Mouse (Mus musculus) MEL (cell line): ENCODE results near the gene Sowaha. TPM values are rescaled to one million over a fixed set of nuclear protein-coding genes. Genes with fewer than 3 reads are reported as not detected.

ENCODE experiments used
- DNase-seq: peaks from one replicate; pipeline ENCODE4 v3.0.0; 2011; ENCODE audit warnings: low read depth, low spot score
- H3K27ac ChIP-seq: 2 replicates; pipeline ENCODE4 v1.5.1; 2012; ENCODE audit warnings: low read depth, mild to moderate bottlenecking, control low read depth, low read length, moderate library complexity; ENCODE audit not compliant: control insufficient read depth
- H3K27me3 ChIP-seq, 2 experiments: fragments of 150-350 bp in 1 of 2; sonication (generic) in 1 of 2; 2 replicates each; pipeline ENCODE4 v1.6.1; 2012; ENCODE audit warnings: low read length in 2 of 2, mild to moderate bottlenecking in 2 of 2, improper control_type of control experiment in 1 of 2, moderate library complexity in 1 of 2; ENCODE audit not compliant: insufficient read depth in 2 of 2, control insufficient read depth in 1 of 2
- H3K36me3 ChIP-seq, 2 experiments: 2 replicates each; pipeline ENCODE4 v1.6.1; 2012 to 2014; ENCODE audit warnings: low read length in 2 of 2, improper control_type of control experiment in 1 of 2, inconsistent platforms in 1 of 2, mild to moderate bottlenecking in 1 of 2; ENCODE audit not compliant: insufficient read depth in 2 of 2, control insufficient read depth in 1 of 2
- H3K4me1 ChIP-seq, 2 experiments: fragments of 150-350 bp in 1 of 2; sonication (generic) in 1 of 2; 2 replicates each; pipeline ENCODE4 v1.6.1; 2012; ENCODE audit warnings: low read length in 2 of 2, improper control_type of control experiment in 1 of 2, mild to moderate bottlenecking in 1 of 2; ENCODE audit not compliant: insufficient read depth in 2 of 2, control insufficient read depth in 1 of 2
- H3K4me3 ChIP-seq, 2 experiments: fragments of 150-350 bp in 1 of 2; sonication (generic) in 1 of 2; 2 replicates each; pipeline ENCODE4 v1.5.1; 2012; ENCODE audit warnings: low read depth in 2 of 2, low read length in 2 of 2, mild to moderate bottlenecking in 2 of 2, moderate library complexity in 2 of 2, control low read depth in 1 of 2, improper control_type of control experiment in 1 of 2; ENCODE audit not compliant: control insufficient read depth in 1 of 2, insufficient read depth in 1 of 2
- H3K79me2 ChIP-seq: 2 replicates; pipeline ENCODE4 v1.6.1; 2012; ENCODE audit warnings: mild to moderate bottlenecking, low read length, moderate library complexity; ENCODE audit not compliant: control insufficient read depth, poor library complexity, insufficient read depth
- H3K9ac ChIP-seq: 2 replicates; pipeline ENCODE4 v1.6.1; 2012; ENCODE audit warnings: low read depth, mild to moderate bottlenecking, control low read depth, low read length, moderate library complexity; ENCODE audit not compliant: control insufficient read depth, poor library complexity, severe bottlenecking
- H3K9me3 ChIP-seq: fragments of 150-350 bp; sonication (generic); replicated peaks from 2 replicates; pipeline ENCODE4 v1.6.1; 2012; ENCODE audit warnings: mild to moderate bottlenecking, low read length, improper control_type of control experiment, moderate library complexity; ENCODE audit not compliant: insufficient read depth
- BHLHE40 ChIP-seq: IDR thresholded peaks from 2 replicates; pipeline ENCODE4 v1.6.1; 2012; ENCODE audit warnings: low read depth, mild to moderate bottlenecking, inconsistent platforms, low read length, improper control_type of control experiment, borderline replicate concordance
- CTCF ChIP-seq, 3 experiments: IDR thresholded peaks in 2 of 3; conservative IDR thresholded peaks in 1 of 3; 2 replicates each; pipeline ENCODE4 v1.5.1; 2011 to 2012; ENCODE audit warnings: low read length in 3 of 3, low read depth in 2 of 3, mild to moderate bottlenecking in 2 of 3, improper control_type of control experiment in 1 of 3, inconsistent platforms in 1 of 3, mixed read lengths in 1 of 3, moderate library complexity in 1 of 3; ENCODE audit not compliant: control insufficient read depth in 1 of 3, insufficient read depth in 1 of 3, poor library complexity in 1 of 3, severe bottlenecking in 1 of 3
- E2F4 ChIP-seq: IDR thresholded peaks from 2 replicates; pipeline ENCODE4 v1.6.1; 2011; ENCODE audit warnings: low read depth, low read length, improper control_type of control experiment, borderline replicate concordance
- ETS1 ChIP-seq: IDR thresholded peaks from 2 replicates; pipeline ENCODE4 v1.6.1; 2012; ENCODE audit warnings: low read depth, mild to moderate bottlenecking, inconsistent platforms, low read length, improper control_type of control experiment, moderate library complexity
- GATA1 ChIP-seq: IDR thresholded peaks from 2 replicates; pipeline ENCODE4 v1.6.1; 2011; ENCODE audit warnings: low read depth, low read length, improper control_type of control experiment
- JUND ChIP-seq: IDR thresholded peaks from 2 replicates; pipeline ENCODE4 v1.6.1; 2011; ENCODE audit warnings: low read depth, mild to moderate bottlenecking, improper control_type of control experiment, low read length
- MAFK ChIP-seq: IDR thresholded peaks from 2 replicates; pipeline ENCODE4 v1.6.1; 2011; ENCODE audit warnings: low read depth, mild to moderate bottlenecking, low read length, improper control_type of control experiment, borderline replicate concordance
- MAX ChIP-seq: IDR thresholded peaks from 2 replicates; pipeline ENCODE4 v1.6.1; 2011; ENCODE audit warnings: low read length, improper control_type of control experiment
- MAZ ChIP-seq: IDR thresholded peaks from 2 replicates; pipeline ENCODE4 v1.6.1; 2012; ENCODE audit warnings: low read depth, mild to moderate bottlenecking, inconsistent platforms, low read length, improper control_type of control experiment
- MEF2A ChIP-seq: IDR thresholded peaks from 2 replicates; pipeline ENCODE4 v1.6.1; 2014; ENCODE audit warnings: low read depth, mild to moderate bottlenecking, inconsistent platforms, low read length, improper control_type of control experiment; ENCODE audit not compliant: poor library complexity, insufficient replicate concordance, severe bottlenecking; ENCODE audit errors: extremely low read depth
- MXI1 ChIP-seq: IDR thresholded peaks from 2 replicates; pipeline ENCODE4 v1.6.1; 2011; ENCODE audit warnings: mild to moderate bottlenecking, low read depth, low read length, improper control_type of control experiment
- MYC ChIP-seq: IDR thresholded peaks from 2 replicates; pipeline ENCODE4 v1.6.1; 2011; ENCODE audit warnings: low read depth, mild to moderate bottlenecking, low read length, improper control_type of control experiment, moderate library complexity
- NELFE ChIP-seq: IDR thresholded peaks from 2 replicates; pipeline ENCODE4 v1.6.1; 2011; ENCODE audit warnings: low read depth, low read length, improper control_type of control experiment
- NRF1 ChIP-seq: IDR thresholded peaks from 2 replicates; pipeline ENCODE4 v1.6.1; 2014; ENCODE audit warnings: low read depth, mild to moderate bottlenecking, inconsistent platforms, low read length, improper control_type of control experiment, moderate library complexity; ENCODE audit not compliant: poor library complexity, insufficient read depth, severe bottlenecking
- POLR2A ChIP-seq, 2 experiments: IDR thresholded peaks; 2 replicates each; pipeline ENCODE4 v1.6.1; 2011 to 2012; ENCODE audit warnings: low read length in 2 of 2, mild to moderate bottlenecking in 2 of 2, control low read depth in 1 of 2, improper control_type of control experiment in 1 of 2, low read depth in 1 of 2, moderate library complexity in 1 of 2; ENCODE audit not compliant: control insufficient read depth in 1 of 2, insufficient read depth in 1 of 2, poor library complexity in 1 of 2
- POLR2AphosphoS2 ChIP-seq: IDR thresholded peaks from 2 replicates; pipeline ENCODE4 v1.6.1; 2011; ENCODE audit warnings: low read length, improper control_type of control experiment
- POLR2AphosphoS5 ChIP-seq: IDR thresholded peaks from 2 replicates; pipeline ENCODE4 v1.6.1; 2012; ENCODE audit warnings: low read depth, borderline replicate concordance, mild to moderate bottlenecking, inconsistent platforms, low read length, moderate library complexity, mixed read lengths
- RAD21 ChIP-seq: IDR thresholded peaks from 2 replicates; pipeline ENCODE4 v1.6.1; 2011; ENCODE audit warnings: mild to moderate bottlenecking, low read depth, low read length, improper control_type of control experiment
- SIN3A ChIP-seq: IDR thresholded peaks from 2 replicates; pipeline ENCODE4 v1.6.1; 2012; ENCODE audit warnings: low read length, improper control_type of control experiment, inconsistent platforms
- SMC3 ChIP-seq: IDR thresholded peaks from 2 replicates; pipeline ENCODE4 v1.6.1; 2011; ENCODE audit warnings: low read depth, low read length, improper control_type of control experiment
- TBP ChIP-seq: IDR thresholded peaks from 2 replicates; pipeline ENCODE4 v1.8.0; 2011; ENCODE audit warnings: low read depth, low read length, improper control_type of control experiment
- TCF12 ChIP-seq: IDR thresholded peaks from 2 replicates; pipeline ENCODE4 v1.6.1; 2014; ENCODE audit warnings: low read depth, mild to moderate bottlenecking, inconsistent platforms, low read length, improper control_type of control experiment, moderate library complexity
- USF1 ChIP-seq: IDR thresholded peaks from 2 replicates; pipeline ENCODE4 v1.6.1; 2014; ENCODE audit warnings: low read depth, mild to moderate bottlenecking, inconsistent platforms, low read length, improper control_type of control experiment, moderate library complexity
- USF2 ChIP-seq, 2 experiments: IDR thresholded peaks; 2 replicates each; pipeline ENCODE4 v1.6.1; 2011 to 2012; ENCODE audit warnings: improper control_type of control experiment in 2 of 2, low read length in 2 of 2, borderline replicate concordance in 1 of 2, inconsistent platforms in 1 of 2, low read depth in 1 of 2, mild to moderate bottlenecking in 1 of 2; ENCODE audit not compliant: insufficient read depth in 1 of 2
- ZC3H11A ChIP-seq: IDR thresholded peaks from 2 replicates; pipeline ENCODE4 v1.6.1; 2012; ENCODE audit warnings: low read depth, mild to moderate bottlenecking, inconsistent platforms, low read length, improper control_type of control experiment
- ZKSCAN1 ChIP-seq: IDR thresholded peaks from 2 replicates; pipeline ENCODE4 v1.6.1; 2012; ENCODE audit warnings: low read depth, mild to moderate bottlenecking, inconsistent platforms, low read length, improper control_type of control experiment, moderate library complexity
- ZMIZ1 ChIP-seq: IDR thresholded peaks from 2 replicates; pipeline ENCODE4 v1.6.1; 2012; ENCODE audit warnings: low read depth, mild to moderate bottlenecking, inconsistent platforms, low read length, improper control_type of control experiment, moderate library complexity
- ZNF384 ChIP-seq: IDR thresholded peaks from 2 replicates; pipeline ENCODE4 v1.6.1; 2012; ENCODE audit warnings: low read depth, mild to moderate bottlenecking, inconsistent platforms, low read length, improper control_type of control experiment
- polyA plus RNA-seq, 2 experiments: library from polyadenylated mRNA; stranded (reverse) in 1 of 2; unstranded in 1 of 2; fragments of >175 nt in 1 of 2; fragments of >200 nt in 1 of 2; gene quantifications; 2 replicates each; pipeline versions ENCODE4 v1.2.1 to v1.2.4; 2012; ENCODE audit warnings: low replicate concordance in 2 of 2, low read depth in 1 of 2; ENCODE audit not compliant: insufficient read length in 2 of 2, insufficient read depth in 1 of 2, missing spikeins in 1 of 2
- total RNA-seq: library from RNA; depleted of rRNA; stranded (reverse); fragments of 300-350 nt; gene quantifications from 2 replicates; pipeline ENCODE4 v1.2.3, GENCODE M21; 2012

Gene Sowaha
- total and polyA plus RNA-seq, 3 experiments = not detected

DNA sequence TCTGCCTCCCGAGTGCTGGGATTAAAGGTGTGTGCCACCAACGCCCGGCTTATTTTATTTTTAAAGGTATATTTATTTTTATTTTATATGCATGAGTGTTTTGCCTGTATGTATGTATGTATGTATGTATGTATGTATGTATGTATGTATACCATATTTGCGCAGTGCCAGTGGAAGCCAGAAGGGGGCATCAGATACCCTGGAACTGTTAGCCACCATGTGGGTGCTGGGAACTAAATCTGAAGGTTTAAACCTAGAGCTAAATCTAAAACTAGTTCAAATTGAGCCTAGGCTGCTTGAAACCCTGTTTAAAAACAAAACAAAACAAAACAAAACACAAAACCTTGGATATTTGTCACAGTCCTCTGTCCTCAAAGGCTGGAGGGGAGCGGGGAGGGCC lies 8.9 kb upstream of the Sowaha start:
- H3K27ac ChIP-seq = no peak overlapping the region
- no peaks in the 10 kb centered on the region for H3K79me2 ChIP-seq
- no peaks in the 10 kb centered on the region for H3K9me3 ChIP-seq
- no peaks in the 10 kb centered on the region for H3K27me3 ChIP-seq
- no peak for TF ChIP-seq TCF12
- TF ChIP-seq SIN3A = no peak
- TF ChIP-seq MAZ = no peak
- TF ChIP-seq JUND = no peak
- TF ChIP-seq POLR2A (IDR thresholded peaks at IDR 0.05; ENCODE audit: control insufficient read depth in 1 of 2, insufficient read depth in 1 of 2, low read depth in 1 of 2, low read length in 2 of 2, poor library complexity in 1 of 2) = no peak
- peak; percentile 33 to 54 (median 52); a peak in 5 of 6 replicates for TF ChIP-seq CTCF (IDR thresholded peaks at IDR 0.05 in 2 of 3, conservative IDR thresholded peaks at IDR 0.05 in 1 of 3; ENCODE audit: control insufficient read depth in 1 of 3, insufficient read depth in 1 of 3, low read depth in 2 of 3, low read length in 3 of 3, poor library complexity in 1 of 3, severe bottlenecking in 1 of 3)
- peak; percentile 38; the same call in 1 of the 2 replicates for TF ChIP-seq ZC3H11A
- no peak for TF ChIP-seq TBP
- TF ChIP-seq ETS1 = no peak
- peak; percentile 55 for TF ChIP-seq SMC3
- TF ChIP-seq ZKSCAN1 = no peak
- no peak for TF ChIP-seq NRF1
- TF ChIP-seq MXI1 = no peak
- TF ChIP-seq E2F4 = no peak
- no peak for TF ChIP-seq GATA1
- TF ChIP-seq MAFK = no peak
- TF ChIP-seq MYC = 0 out of 2 replicates have a peak, but pooled peaks have one; percentile 33
- TF ChIP-seq RAD21 = peak; percentile 54
- no peak for TF ChIP-seq POLR2AphosphoS2
- no peak for TF ChIP-seq NELFE
- no peak for TF ChIP-seq BHLHE40
- H3K4me3 ChIP-seq = no peak overlapping the region
- H3K9ac ChIP-seq = no peak overlapping the region
- peaks cover 0 to 4% of the 10 kb centered on the region in 2 experiments; a peak in 2 of 4 replicates for H3K36me3 ChIP-seq
- peak; percentile 62 for DNase-seq
- peaks cover under 1% of the 10 kb centered on the region in 2 experiments; a peak in 3 of 4 replicates for H3K4me1 ChIP-seq

DNA sequence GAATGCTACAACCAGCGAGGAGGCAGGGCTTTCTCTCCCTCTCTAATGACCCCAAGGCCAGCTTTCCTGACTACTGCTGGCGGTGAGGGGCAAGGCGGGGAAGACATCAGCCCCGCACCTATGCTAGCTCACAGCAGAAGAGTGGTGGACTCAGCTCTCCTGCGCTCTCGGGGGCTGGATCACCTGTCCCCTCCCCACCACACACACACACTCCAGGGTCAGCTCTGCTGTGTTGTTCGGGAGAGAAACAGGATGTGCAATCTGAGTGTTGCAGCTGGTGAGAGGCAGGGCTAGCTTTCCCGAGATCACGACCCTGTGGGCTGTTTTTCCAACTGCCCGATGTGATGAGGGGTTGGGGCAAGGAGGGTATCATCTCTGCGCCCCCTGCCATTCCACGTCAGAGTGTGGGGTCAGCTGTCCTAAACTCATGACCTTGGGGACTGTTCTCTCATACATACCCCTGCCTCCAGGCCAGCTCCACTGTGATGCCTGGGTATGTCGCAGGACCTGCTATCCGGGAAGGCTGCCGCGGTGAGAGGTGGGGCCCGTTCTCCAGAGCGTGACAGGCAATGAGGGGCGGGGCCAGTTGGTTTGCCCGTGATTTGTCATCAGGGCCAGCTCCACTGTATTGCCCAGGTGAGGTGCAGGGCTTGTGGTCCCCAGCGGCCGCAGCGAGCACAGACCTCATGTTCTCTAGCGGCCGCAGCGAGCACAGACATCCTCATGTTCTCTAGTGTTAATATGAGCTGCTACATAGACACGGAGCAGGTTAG lies 6.9 kb upstream of the Sowaha start:
- DNase-seq = no peak
- TF ChIP-seq ZNF384 (no peak), BHLHE40 (no peak), ZMIZ1 (no peak), TBP (no peak), MEF2A (no peak), MAX (no peak), RAD21 (no peak), JUND (no peak), POLR2AphosphoS2 (no peak), USF1 (no peak), SMC3 (no peak), NRF1 (no peak), POLR2AphosphoS5 (no peak), USF2 (IDR thresholded peaks at IDR 0.05; ENCODE audit: borderline replicate concordance in 1 of 2, insufficient read depth in 1 of 2, low read depth in 1 of 2, low read length in 2 of 2) (no peak), CTCF (IDR thresholded peaks at IDR 0.05 in 2 of 3, conservative IDR thresholded peaks at IDR 0.05 in 1 of 3; ENCODE audit: control insufficient read depth in 1 of 3, insufficient read depth in 1 of 3, low read depth in 2 of 3, low read length in 3 of 3, poor library complexity in 1 of 3, severe bottlenecking in 1 of 3) (no peak), ZC3H11A (no peak), MAFK (no peak), TCF12 (no peak), MYC (no peak)
- H3K4me3 ChIP-seq = no peak overlapping the region

More for the DNA sequence above, 6.9 kb upstream of the Sowaha start:
- no peaks in the 10 kb centered on the region for H3K9me3 ChIP-seq
- H3K36me3 ChIP-seq = peaks cover 0 to 22% of the 10 kb centered on the region in 2 experiments; a peak in 2 of 4 replicates
- H3K27ac ChIP-seq = no peak overlapping the region
- H3K27me3 ChIP-seq = no peaks in the 10 kb centered on the region
- no peaks in the 10 kb centered on the region for H3K79me2 ChIP-seq
- H3K9ac ChIP-seq = no peak overlapping the region
- peaks cover 15 to 19% of the 10 kb centered on the region in 2 experiments for H3K4me1 ChIP-seq
